Mouse (Mus musculus) CH12.LX (cell line): ENCODE results near the gene Vps11. TPM values are rescaled to one million over a fixed set of nuclear protein-coding genes. Genes with fewer than 3 reads are reported as not detected.

ENCODE experiments used
- DNase-seq: peaks from one replicate; pipeline ENCODE4 v3.0.0-alpha.2; 2013; ENCODE audit errors: extremely low read depth
- H3K27ac ChIP-seq: 2 replicates; pipeline ENCODE4 v1.5.1; 2012; ENCODE audit warnings: low read depth, mild to moderate bottlenecking, control low read depth, moderate library complexity; ENCODE audit not compliant: insufficient read depth
- H3K27me3 ChIP-seq: replicated peaks from 2 replicates; pipeline ENCODE3; 2012; ENCODE audit warnings: inconsistent platforms
- H3K36me3 ChIP-seq, 2 experiments: replicated peaks in 1 of 2; 2 replicates each; pipeline versions ENCODE3 to v1.6.1; 2012; ENCODE audit warnings: inconsistent platforms in 1 of 2, low read length in 1 of 2, mild to moderate bottlenecking in 1 of 2, mixed read lengths in 1 of 2, moderate library complexity in 1 of 2; ENCODE audit not compliant: control insufficient read depth in 1 of 2, insufficient read depth in 1 of 2
- H3K4me1 ChIP-seq, 2 experiments: 2 replicates each; pipeline ENCODE4 v1.6.1; 2012; ENCODE audit warnings: inconsistent platforms in 1 of 2, moderate library complexity in 1 of 2; ENCODE audit not compliant: insufficient read depth in 2 of 2, control insufficient read depth in 1 of 2
- H3K4me2 ChIP-seq: 2 replicates; pipeline ENCODE4 v1.6.1; 2012; ENCODE audit warnings: low read depth, mild to moderate bottlenecking, control low read depth; ENCODE audit not compliant: poor library complexity, insufficient read depth, severe bottlenecking
- H3K4me3 ChIP-seq, 3 experiments: fragments of 150-350 bp in 1 of 3; sonication (generic) in 1 of 3; replicated peaks in 1 of 3; 2 replicates each; pipeline versions ENCODE3 to v1.5.1; 2011 to 2012; ENCODE audit warnings: low read depth in 2 of 3, low read length in 2 of 3, mild to moderate bottlenecking in 2 of 3, moderate library complexity in 2 of 3, control low read depth in 1 of 3, improper control_type of control experiment in 1 of 3, inconsistent platforms in 1 of 3, mixed read lengths in 1 of 3; ENCODE audit not compliant: poor library complexity in 1 of 3
- H3K79me2 ChIP-seq: replicated peaks from 2 replicates; pipeline ENCODE4 v1.6.1; 2012; ENCODE audit warnings: mild to moderate bottlenecking, moderate library complexity; ENCODE audit not compliant: control insufficient read depth, poor library complexity, insufficient read depth, severe bottlenecking; ENCODE audit errors: extremely low read depth
- H3K9ac ChIP-seq: 2 replicates; pipeline ENCODE4 v1.6.1; 2012; ENCODE audit warnings: low read depth, mild to moderate bottlenecking, control low read depth, moderate library complexity; ENCODE audit not compliant: insufficient read depth
- H3K9me3 ChIP-seq: replicated peaks from 2 replicates; pipeline ENCODE3; 2012; ENCODE audit warnings: low read length, inconsistent platforms, mixed read lengths
- E2F4 ChIP-seq: IDR thresholded peaks from 2 replicates; pipeline ENCODE4 v1.6.1; 2011; ENCODE audit warnings: low read depth, low read length, improper control_type of control experiment; ENCODE audit not compliant: insufficient replicate concordance
- GABPA ChIP-seq: IDR thresholded peaks from 2 replicates; pipeline ENCODE4 v1.6.1; 2012; ENCODE audit warnings: low read depth, low read length, improper control_type of control experiment, inconsistent platforms; ENCODE audit not compliant: insufficient replicate concordance
- HCFC1 ChIP-seq: IDR thresholded peaks from 2 replicates; pipeline ENCODE4 v1.6.1; 2012; ENCODE audit warnings: low read depth, mild to moderate bottlenecking, inconsistent platforms, low read length, improper control_type of control experiment
- JUN ChIP-seq: IDR thresholded peaks from 2 replicates; pipeline ENCODE4 v1.6.1; 2011; ENCODE audit warnings: low read depth, mild to moderate bottlenecking, low read length, improper control_type of control experiment, moderate library complexity; ENCODE audit not compliant: insufficient read depth
- JUND ChIP-seq: conservative IDR thresholded peaks from 2 replicates; pipeline ENCODE4 v1.6.1; 2011; ENCODE audit warnings: low read depth, low read length, improper control_type of control experiment
- MEF2A ChIP-seq: IDR thresholded peaks from 2 replicates; pipeline ENCODE4 v1.6.1; 2014; ENCODE audit warnings: low read depth, mild to moderate bottlenecking, inconsistent platforms, low read length, improper control_type of control experiment, borderline replicate concordance
- MYC ChIP-seq: IDR thresholded peaks from 2 replicates; pipeline ENCODE4 v1.6.1; 2011; ENCODE audit warnings: low read depth, mild to moderate bottlenecking, improper control_type of control experiment, low read length
- PAX5 ChIP-seq: IDR thresholded peaks from 2 replicates; pipeline ENCODE4 v1.6.1; 2012; ENCODE audit warnings: low read length, inconsistent platforms, mixed read lengths
- POLR2AphosphoS2 ChIP-seq: IDR thresholded peaks from 2 replicates; pipeline ENCODE4 v1.6.1; 2011; ENCODE audit warnings: low read depth, low read length, improper control_type of control experiment
- RAD21 ChIP-seq: IDR thresholded peaks from 2 replicates; pipeline ENCODE4 v1.6.1; 2011; ENCODE audit warnings: low read depth, mild to moderate bottlenecking, low read length, improper control_type of control experiment, moderate library complexity
- TCF12 ChIP-seq: IDR thresholded peaks from 2 replicates; pipeline ENCODE4 v1.6.1; 2014; ENCODE audit warnings: low read depth, mild to moderate bottlenecking, inconsistent platforms, low read length, improper control_type of control experiment
- USF2 ChIP-seq: conservative IDR thresholded peaks from 2 replicates; pipeline ENCODE4 v1.6.1; 2011; ENCODE audit warnings: low read depth, low read length, improper control_type of control experiment
- ZKSCAN1 ChIP-seq: IDR thresholded peaks from 2 replicates; pipeline ENCODE4 v1.6.1; 2012; ENCODE audit warnings: low read depth, inconsistent platforms, low read length, improper control_type of control experiment, borderline replicate concordance
- ZMIZ1 ChIP-seq: IDR thresholded peaks from 2 replicates; pipeline ENCODE4 v1.6.1; 2012; ENCODE audit warnings: low read depth, mild to moderate bottlenecking, inconsistent platforms, low read length, improper control_type of control experiment
- ZNF384 ChIP-seq: IDR thresholded peaks from 2 replicates; pipeline ENCODE4 v1.6.1; 2012; ENCODE audit warnings: low read depth, low read length, improper control_type of control experiment, inconsistent platforms
- dilution Hi-C: fragments of 300-500 bp; cut with MboI; formaldehyde crosslinking; loops from 2 replicates; pipeline ENCODE4 v1.14.3; 2020; ENCODE audit warnings: low sequenced_read_pairs; ENCODE audit not compliant: extremely low pct_unique_long_range_greater_than_20kb, extremely low pct_ligation_motif_present
- in situ Hi-C: fragments of 300-500 bp; cut with MboI; formaldehyde crosslinking; loops from 3 replicates; pipeline ENCODE4 v1.14.3; 2019; ENCODE audit warnings: low sequenced_read_pairs, low pct_ligation_motif_present, low pct_unique_long_range_greater_than_20kb, mixed read lengths
- polyA plus RNA-seq: library from polyadenylated mRNA; unstranded; fragments of >175 nt; gene quantifications from 2 replicates; pipeline ENCODE4 v1.2.1, GENCODE M21; 2012; ENCODE audit warnings: low read depth; ENCODE audit not compliant: insufficient read length
- total RNA-seq, 2 experiments: library from RNA; depleted of rRNA; stranded (reverse); fragments of 300-350 nt in 1 of 2; fragments of >200 nt in 1 of 2; gene quantifications; 2 replicates each; pipeline ENCODE4 v1.2.3; 2012 to 2014

The Vps11 gene
- total and polyA plus RNA-seq, 3 experiments: 16.1 to 24.8 (median 22.1) TPM

DNA sequence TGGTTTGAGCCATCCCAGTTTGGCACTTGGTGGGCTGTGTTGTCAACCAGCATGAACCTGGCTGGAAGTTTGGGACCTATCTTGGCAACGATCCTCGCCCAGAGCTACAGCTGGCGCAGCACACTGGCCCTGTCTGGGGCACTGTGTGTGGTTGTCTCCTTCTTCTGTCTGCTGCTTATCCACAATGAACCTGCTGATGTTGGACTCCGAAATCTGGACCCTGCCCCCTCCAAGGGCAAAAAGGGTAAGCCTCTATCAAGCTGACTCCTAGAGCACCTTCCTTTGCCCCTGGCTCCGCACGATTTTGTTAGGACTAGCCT is 38.3 kb upstream of the Vps11 start:
- peaks cover 10 to 77% of the 10 kb centered on the region in 2 experiments for H3K4me1 ChIP-seq
- H3K27ac ChIP-seq: peak overlapping the region; percentile 11; the same call in 1 of the 2 replicates
- peaks cover 44 to 65% of the 10 kb centered on the region in 2 experiments for H3K36me3 ChIP-seq
- in situ Hi-C loops: loop anchor here (5.0 kb wide), 1 partner anchor 57 kb away; the partner anchor contains the start of gene Hmbs
- TF ChIP-seq PAX5: no peak
- no peak for TF ChIP-seq ZKSCAN1
- no peak for TF ChIP-seq USF2
- TF ChIP-seq HCFC1: no peak
- no peak for TF ChIP-seq MEF2A
- TF ChIP-seq JUND: no peak
- no peak for TF ChIP-seq JUN
- no peak for TF ChIP-seq E2F4
- no peak for TF ChIP-seq TCF12
- TF ChIP-seq ZNF384: no peak
- TF ChIP-seq MYC: no peak
- TF ChIP-seq GABPA: no peak
- TF ChIP-seq RAD21: no peak
- dilution Hi-C loops: no loop called here
- H3K4me3 ChIP-seq: no peak overlapping the region
- no peak overlapping the region for H3K9ac ChIP-seq
- H3K4me2 ChIP-seq: no peak overlapping the region
- DNase-seq: no peak
- H3K27me3 ChIP-seq: no peaks in the 10 kb centered on the region
- H3K9me3 ChIP-seq: no peaks in the 10 kb centered on the region
- H3K79me2 ChIP-seq: no peaks in the 10 kb centered on the region; the same call in none of the 2 replicates

DNA sequence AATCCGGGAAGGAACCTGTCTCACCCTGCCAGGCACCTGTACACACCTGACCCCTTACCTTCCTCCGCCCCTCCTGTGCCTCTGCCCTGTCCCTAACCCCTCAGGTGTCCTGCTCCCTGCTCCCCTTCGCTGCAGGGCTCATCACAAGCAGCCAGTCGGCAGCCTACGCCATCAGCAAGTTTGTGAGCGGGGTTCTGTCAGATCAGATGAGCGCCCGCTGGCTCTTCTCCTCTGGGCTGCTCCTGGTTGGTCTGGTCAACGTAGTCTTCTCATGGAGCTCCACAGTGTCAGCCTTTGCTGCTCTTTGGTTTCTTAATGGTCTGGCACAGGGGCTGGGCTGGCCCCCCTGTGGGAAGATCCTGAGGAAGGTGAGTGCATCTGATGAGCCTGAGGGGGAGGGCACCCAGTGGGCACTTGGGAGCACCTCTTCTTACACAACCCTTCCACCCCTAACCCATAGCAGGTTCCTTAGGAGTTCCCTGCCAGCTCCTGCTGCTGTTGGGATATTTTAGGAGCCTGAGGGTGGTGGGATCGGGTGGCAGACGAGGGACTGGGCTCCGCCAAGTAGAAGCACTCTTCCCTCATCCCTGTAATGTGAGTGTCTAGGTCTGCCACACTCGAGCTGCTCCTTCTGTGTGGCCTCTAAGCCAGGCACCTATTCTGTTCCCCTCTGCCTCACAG is 37.8 kb upstream of the Vps11 start:
- H3K9me3 ChIP-seq: no peaks in the 10 kb centered on the region
- no peaks in the 10 kb centered on the region for H3K27me3 ChIP-seq
- dilution Hi-C loops (no loop called here), in situ Hi-C loops (loop anchor here (5.0 kb wide), 1 partner anchor 57 kb away; the partner anchor contains the start of gene Hmbs)
- TF ChIP-seq RAD21 (no peak), POLR2AphosphoS2 (no peak), E2F4 (no peak), ZMIZ1 (no peak), TCF12 (no peak)
- H3K4me2 ChIP-seq: no peak overlapping the region
- no peak overlapping the region for H3K4me3 ChIP-seq
- H3K4me1 ChIP-seq: peaks cover 10 to 79% of the 10 kb centered on the region in 2 experiments
- peaks cover 40 to 60% of the 10 kb centered on the region in 2 experiments for H3K36me3 ChIP-seq
- peak overlapping the region; percentile 11; the same call in 1 of the 2 replicates for H3K27ac ChIP-seq
- no peak for DNase-seq
- no peak overlapping the region for H3K9ac ChIP-seq
- no peaks in the 10 kb centered on the region; the same call in 1 of the 2 replicates for H3K79me2 ChIP-seq
